Mouse (Mus musculus) erythroblast, embryonic 14.5 days (primary cell): ENCODE measurements around the gene Klhl36. TPM values are rescaled to one million over a fixed set of nuclear protein-coding genes. Genes with fewer than 3 reads are reported as not detected.

ENCODE experiments used
- H3K27me3 ChIP-seq: 2 replicates; pipeline ENCODE4 v1.6.1; 2012; ENCODE audit warnings: inconsistent platforms; ENCODE audit not compliant: control insufficient read depth
- H3K36me3 ChIP-seq: 2 replicates; pipeline ENCODE4 v1.6.1; 2012; ENCODE audit warnings: mild to moderate bottlenecking, inconsistent platforms; ENCODE audit not compliant: control insufficient read depth
- H3K4me1 ChIP-seq: 2 replicates; pipeline ENCODE4 v1.6.1; 2012; ENCODE audit warnings: inconsistent platforms; ENCODE audit not compliant: control insufficient read depth
- H3K4me3 ChIP-seq: replicated peaks from 2 replicates; pipeline ENCODE3; 2012; ENCODE audit warnings: moderate library complexity, mild to moderate bottlenecking, inconsistent platforms
- H3K9me3 ChIP-seq: 2 replicates; pipeline ENCODE4 v1.6.1; 2012; ENCODE audit warnings: low read length, inconsistent platforms, mixed read lengths; ENCODE audit not compliant: control insufficient read depth
- GATA1 ChIP-seq: IDR thresholded peaks from 2 replicates; pipeline ENCODE4 v1.6.1; 2012; ENCODE audit warnings: low read length, inconsistent platforms, mixed read lengths
- TAL1 ChIP-seq: IDR thresholded peaks from 3 replicates; pipeline ENCODE4 v1.6.1; 2012; ENCODE audit warnings: low read length, inconsistent platforms, mixed read lengths
- polyA plus RNA-seq: library from polyadenylated mRNA; stranded (reverse); fragments of >175 nt; gene quantifications from 2 replicates; pipeline ENCODE4 v1.2.3, GENCODE M21; 2012

Klhl36 gene
- polyA plus RNA-seq, 1 experiment, result 0.12 TPM

- H3K9me3 ChIP-seq, result no peaks in the 10 kb centered on the region
- peaks cover 82% of the 10 kb centered on the region for H3K4me1 ChIP-seq
- no peak for TF ChIP-seq TAL1
- peaks cover 33% of the 10 kb centered on the region for H3K36me3 ChIP-seq
- H3K27me3 ChIP-seq, result no peaks in the 10 kb centered on the region
- H3K4me3 ChIP-seq, result peak overlapping the region; percentile 99
Measured at GRCm38 (mm10) chr8:119911258-119911962, 49.3 kb downstream of the Klhl36 start.

- H3K4me1 ChIP-seq, result peaks cover 89% of the 10 kb centered on the region
- TF ChIP-seq GATA1, result no peak
- no peak for TF ChIP-seq TAL1
- H3K36me3 ChIP-seq, result peaks cover 40% of the 10 kb centered on the region
- H3K27me3 ChIP-seq, result no peaks in the 10 kb centered on the region
- H3K4me3 ChIP-seq, result peak overlapping the region; percentile 99
- H3K9me3 ChIP-seq, result no peaks in the 10 kb centered on the region
Measured at GRCm38 (mm10) chr8:119912643-119913042, 50.6 kb downstream of the Klhl36 start.

GRCm38 (mm10) chr8:119913181-119913580 is 51.1 kb downstream of the Klhl36 start:
- TF ChIP-seq TAL1 (no peak), GATA1 (no peak)
- Histone ChIP-seq H3K4me3 (peak overlapping the region; percentile 99), H3K9me3 (no peaks in the 10 kb centered on the region), H3K4me1 (peaks cover 89% of the 10 kb centered on the region), H3K36me3 (peaks cover 40% of the 10 kb centered on the region), H3K27me3 (no peaks in the 10 kb centered on the region)

GRCm38 (mm10) chr8:119914161-119914560 is 52.1 kb downstream of the Klhl36 start:
- Histone ChIP-seq H3K9me3 (peaks cover 6% of the 10 kb centered on the region), H3K36me3 (peaks cover 48% of the 10 kb centered on the region), H3K27me3 (no peaks in the 10 kb centered on the region), H3K4me1 (peaks cover 91% of the 10 kb centered on the region), H3K4me3 (peak overlapping the region; percentile 99)
- no peak for TF ChIP-seq TAL1
- no peak for TF ChIP-seq GATA1

DNA sequence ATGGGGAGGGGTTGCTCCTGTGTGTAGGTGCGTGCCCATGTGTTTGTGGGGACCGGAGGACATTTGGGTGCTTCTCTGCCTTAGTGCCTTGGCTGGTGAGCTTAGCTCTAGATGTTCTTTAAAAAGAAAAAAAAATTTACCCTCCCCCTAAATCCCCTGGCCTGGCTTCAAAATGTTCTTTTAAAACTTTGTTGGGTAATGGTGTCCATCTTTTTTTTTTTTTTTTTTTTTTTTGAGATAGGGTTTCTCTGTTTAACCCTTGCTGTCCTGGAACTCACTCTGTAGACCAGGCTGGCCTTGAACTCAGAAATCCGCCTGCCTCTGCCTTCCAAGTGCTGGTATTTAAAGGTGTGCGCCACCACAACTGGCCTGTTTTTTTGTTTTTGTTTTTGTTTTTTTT is 53.2 kb downstream of the Klhl36 start:
- TF ChIP-seq TAL1 (no peak), GATA1 (no peak)
- Histone ChIP-seq H3K36me3 (peaks cover 56% of the 10 kb centered on the region), H3K27me3 (no peaks in the 10 kb centered on the region), H3K4me3 (peak overlapping the region; percentile 17), H3K9me3 (peaks cover 9% of the 10 kb centered on the region), H3K4me1 (peaks cover 93% of the 10 kb centered on the region)

DNA sequence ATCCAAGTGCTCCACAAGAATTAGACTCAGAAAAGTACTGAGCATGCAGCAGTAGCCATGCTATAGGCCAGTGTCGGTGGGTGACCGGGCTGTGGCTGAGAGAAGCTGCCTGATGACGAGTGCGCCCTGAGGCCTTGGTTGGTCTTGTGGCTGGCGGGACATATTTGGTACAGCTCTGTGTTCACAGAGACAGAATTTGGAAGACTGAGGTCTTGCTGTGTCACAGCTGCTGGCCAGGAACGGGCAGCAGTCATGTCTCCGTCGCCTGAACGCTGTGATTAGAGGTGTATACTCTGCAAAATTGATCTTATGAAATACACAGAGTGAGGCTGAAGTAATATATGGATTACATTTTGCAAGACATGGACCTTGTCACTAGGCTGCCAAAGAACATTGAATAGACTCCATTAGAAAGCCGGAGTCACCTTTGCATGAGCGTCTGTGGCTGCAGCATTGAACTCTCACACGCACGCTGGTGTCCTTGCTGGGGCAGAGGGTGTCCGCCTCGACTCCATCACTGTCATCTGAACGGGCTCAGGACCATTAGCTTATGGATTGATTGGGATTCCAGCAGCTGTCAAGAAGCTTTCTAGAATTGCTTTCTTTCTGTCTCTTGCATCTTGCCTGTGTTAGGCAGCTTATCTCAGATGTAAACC is 54.3 kb downstream of the Klhl36 start:
- TF ChIP-seq GATA1, result no peak
- TF ChIP-seq TAL1, result no peak
- Histone ChIP-seq H3K27me3 (no peaks in the 10 kb centered on the region), H3K9me3 (peaks cover 9% of the 10 kb centered on the region), H3K4me3 (peak overlapping the region; percentile 59), H3K36me3 (peaks cover 67% of the 10 kb centered on the region), H3K4me1 (peaks cover 96% of the 10 kb centered on the region)

- TF ChIP-seq TAL1 (no peak), GATA1 (no peak)
- H3K9me3 ChIP-seq, result peaks cover 9% of the 10 kb centered on the region
- H3K27me3 ChIP-seq, result no peaks in the 10 kb centered on the region
- peaks cover 74% of the 10 kb centered on the region for H3K36me3 ChIP-seq
- H3K4me3 ChIP-seq, result peak overlapping the region; percentile 59
- H3K4me1 ChIP-seq, result peaks cover 96% of the 10 kb centered on the region
Measured at GRCm38 (mm10) chr8:119917415-119917814, 55.3 kb downstream of the Klhl36 start.

DNA sequence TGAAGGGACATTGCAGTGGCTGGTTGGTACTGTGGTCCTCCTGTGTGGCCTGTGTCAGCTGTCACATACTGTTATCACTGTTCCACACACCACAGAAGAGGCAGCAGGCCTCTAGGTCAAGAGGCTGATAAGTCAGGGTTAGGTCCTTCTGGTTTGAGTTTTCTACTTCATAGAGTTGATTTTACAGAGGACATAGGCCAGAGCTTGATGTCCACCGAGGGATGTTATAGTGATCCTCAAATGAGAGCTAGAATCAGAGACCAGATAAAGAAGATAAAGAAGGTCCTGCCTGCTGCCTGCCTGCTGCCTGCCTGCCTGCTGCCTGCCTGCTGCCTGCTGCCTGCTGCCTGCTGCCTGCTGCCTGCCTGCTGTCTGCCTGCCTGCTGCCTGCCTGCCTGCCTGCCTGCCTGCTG is 56.1 kb downstream of the Klhl36 start:
- Histone ChIP-seq H3K4me1 (peaks cover 91% of the 10 kb centered on the region), H3K36me3 (peaks cover 70% of the 10 kb centered on the region), H3K9me3 (peaks cover 9% of the 10 kb centered on the region), H3K4me3 (peak overlapping the region; percentile 59), H3K27me3 (no peaks in the 10 kb centered on the region)
- peak; percentile 85 for TF ChIP-seq GATA1
- TF ChIP-seq TAL1, result peak; percentile 87

DNA sequence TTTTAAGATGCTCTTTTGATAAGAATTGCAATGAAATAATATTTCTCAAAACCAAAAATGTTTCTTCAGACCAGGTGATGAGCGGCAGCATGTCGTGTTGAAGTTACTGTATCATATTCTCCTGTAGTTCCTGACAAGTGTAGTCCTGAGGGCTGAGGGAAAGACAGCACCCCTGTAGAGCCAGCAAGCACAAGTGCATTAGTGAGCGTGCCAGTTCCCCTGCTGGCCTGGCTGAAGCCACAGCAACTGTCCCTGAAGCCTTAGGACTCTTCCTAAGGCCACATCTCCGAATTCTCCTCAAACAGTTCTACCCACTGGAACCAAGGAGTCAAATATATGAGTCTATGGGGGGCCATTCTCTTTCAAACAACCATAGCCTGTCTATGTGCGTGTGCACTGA is 61.2 kb downstream of the Klhl36 start:
- Histone ChIP-seq H3K9me3 (peaks cover 9% of the 10 kb centered on the region), H3K27me3 (no peaks in the 10 kb centered on the region), H3K36me3 (peaks cover 76% of the 10 kb centered on the region), H3K4me3 (no peak overlapping the region), H3K4me1 (peaks cover 83% of the 10 kb centered on the region)
- no peak for TF ChIP-seq TAL1
- TF ChIP-seq GATA1, result no peak
